Mouse (Mus musculus): Measurements from ENCODE around the gene Daam2. TPM values are rescaled to one million over a fixed set of nuclear protein-coding genes. Genes with fewer than 3 reads are reported as not detected.

The Daam2 gene
- polyA plus RNA-seq (2015; fragmentation: Nextera tagmentation; extraction: Ambion mirVana): 6.7 and 8.1 TPM in 2 replicates

GRCm38 (mm10) chr17:49563830-49564470, at the start of gene Daam2:
Gene Daam2 (minus strand): TSS chr17:49564343.
- Histone ChIP-seq H3K27me3 (ENCODE audit: insufficient read depth, low read length) (no peaks in the 10 kb centered on the region), H3K36me3 (ENCODE audit: insufficient read depth, low read length) (no peaks in the 10 kb centered on the region), H3K4me3 (ENCODE audit: low read length) (peak within 1 kb of the TSS; percentile 62), H3K4me1 (ENCODE audit: insufficient read depth, low read length) (peaks cover 25% of the 10 kb centered on the region; the same call in 1 of the 2 replicates), H3K4me2 (replicated peaks; ENCODE audit: low read depth, low read length) (peak within 1 kb of the TSS; percentile 84), H3K9ac (replicated peaks; ENCODE audit: low read length) (peak within 1 kb of the TSS; percentile 79), H3K27ac (ENCODE audit: low read length) (peak within 1 kb of the TSS; percentile 81; the same call in 1 of the 2 replicates), H3K9me3 (ENCODE audit: low read length) (no peaks in the 10 kb centered on the region)
- WGBS: 2% methylated on average over 38 of the region's 38 CpGs
- ATAC-seq (ENCODE audit: low FRiP score, low TSS enrichment): peak; percentile 92

DNA sequence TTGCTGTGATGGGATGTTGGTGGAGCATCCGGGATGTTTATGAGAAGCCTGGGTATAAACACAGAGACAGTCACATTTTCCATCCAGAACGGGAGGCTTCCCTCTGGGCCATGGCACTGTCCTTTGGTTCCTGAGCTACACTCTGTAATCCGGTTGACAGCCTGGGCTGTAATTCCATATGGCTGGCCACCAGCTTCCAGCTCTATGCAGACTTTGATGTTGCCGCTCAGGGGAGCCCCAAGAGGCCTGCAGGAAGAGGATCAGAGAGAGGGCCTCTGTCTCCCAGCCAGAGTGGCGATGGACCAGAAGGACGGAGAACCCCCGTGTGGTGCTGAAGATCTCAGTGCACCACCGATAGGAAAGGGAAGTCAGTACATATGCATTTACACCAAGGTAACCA, 46.2 kb upstream of the Daam2 start:
- Histone ChIP-seq H3K4me2 (replicated peaks; ENCODE audit: low read depth, low read length) (no peak overlapping the region), H3K9ac (replicated peaks; ENCODE audit: low read length) (no peak overlapping the region), H3K36me3 (ENCODE audit: insufficient read depth, low read length) (no peaks in the 10 kb centered on the region), H3K4me3 (ENCODE audit: low read length) (no peak overlapping the region), H3K27ac (ENCODE audit: low read length) (no peak overlapping the region), H3K9me3 (ENCODE audit: low read length) (no peaks in the 10 kb centered on the region), H3K27me3 (ENCODE audit: insufficient read depth, low read length) (no peaks in the 10 kb centered on the region), H3K4me1 (ENCODE audit: insufficient read depth, low read length) (peaks cover 7% of the 10 kb centered on the region)
- no peak for ATAC-seq (ENCODE audit: low FRiP score, low TSS enrichment)
- 31% methylated on average over 8 of the region's 8 CpGs for WGBS

DNA sequence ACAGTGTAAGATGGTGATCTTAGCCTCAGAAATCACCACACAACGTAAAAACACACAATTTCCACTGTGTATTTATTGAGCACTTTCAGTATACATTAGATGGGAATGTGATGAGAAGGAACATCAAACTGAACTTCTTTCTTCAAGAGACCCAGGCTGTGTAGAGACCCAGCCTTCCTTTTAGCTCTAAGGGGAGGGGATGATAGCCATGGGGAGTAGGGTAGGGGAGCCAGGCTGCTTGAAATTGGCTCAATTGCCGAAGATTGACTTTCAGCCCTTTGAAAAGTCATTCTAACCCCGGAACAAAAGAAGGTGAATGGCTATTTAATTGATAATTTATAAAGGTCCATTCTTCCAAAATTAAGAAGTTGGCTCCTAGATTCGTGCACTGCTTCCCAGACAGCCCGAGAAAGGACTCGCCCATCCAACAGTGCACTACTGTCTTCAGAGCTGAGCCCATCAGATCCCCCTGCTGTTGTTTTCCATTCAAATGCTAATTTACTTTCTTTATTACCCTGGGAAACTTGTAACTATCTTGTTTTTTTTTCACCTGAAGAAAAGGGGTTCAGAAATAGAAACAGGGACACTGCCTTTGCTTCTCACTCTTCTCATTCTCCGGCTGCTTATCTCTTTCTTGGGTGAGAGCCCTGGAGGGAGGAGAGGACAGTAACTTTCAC, 43.3 kb upstream of the Daam2 start:
- H3K36me3 ChIP-seq (ENCODE audit: insufficient read depth, low read length): no peaks in the 10 kb centered on the region
- H3K4me2 ChIP-seq (replicated peaks; ENCODE audit: low read depth, low read length): no peak overlapping the region
- H3K4me3 ChIP-seq (ENCODE audit: low read length): no peak overlapping the region
- no peaks in the 10 kb centered on the region for H3K4me1 ChIP-seq (ENCODE audit: insufficient read depth, low read length)
- H3K27me3 ChIP-seq (ENCODE audit: insufficient read depth, low read length): no peaks in the 10 kb centered on the region
- no peak overlapping the region for H3K27ac ChIP-seq (ENCODE audit: low read length)
- peaks cover 2% of the 10 kb centered on the region; the same call in 1 of the 2 replicates for H3K9me3 ChIP-seq (ENCODE audit: low read length)
- H3K9ac ChIP-seq (replicated peaks; ENCODE audit: low read length): no peak overlapping the region
- ATAC-seq (ENCODE audit: low FRiP score, low TSS enrichment): no peak
- 50% methylated on average over 7 of the region's 7 CpGs for WGBS

- no peaks in the 10 kb centered on the region for H3K4me1 ChIP-seq (ENCODE audit: insufficient read depth, low read length)
- no peak overlapping the region for H3K4me3 ChIP-seq (ENCODE audit: low read length)
- no peak for ATAC-seq (ENCODE audit: low FRiP score, low TSS enrichment)
- no peaks in the 10 kb centered on the region for H3K36me3 ChIP-seq (ENCODE audit: insufficient read depth, low read length)
- no peaks in the 10 kb centered on the region for H3K27me3 ChIP-seq (ENCODE audit: insufficient read depth, low read length)
- no peak overlapping the region for H3K4me2 ChIP-seq (replicated peaks; ENCODE audit: low read depth, low read length)
- H3K9ac ChIP-seq (replicated peaks; ENCODE audit: low read length): no peak overlapping the region
- no peak overlapping the region for H3K27ac ChIP-seq (ENCODE audit: low read length)
- WGBS: 77% methylated on average over 4 of the region's 4 CpGs
- peaks cover 2% of the 10 kb centered on the region; the same call in 1 of the 2 replicates for H3K9me3 ChIP-seq (ENCODE audit: low read length)
These were observed 41.3 kb upstream of the Daam2 start for GRCm38 (mm10) chr17:49605397-49605796.

DNA sequence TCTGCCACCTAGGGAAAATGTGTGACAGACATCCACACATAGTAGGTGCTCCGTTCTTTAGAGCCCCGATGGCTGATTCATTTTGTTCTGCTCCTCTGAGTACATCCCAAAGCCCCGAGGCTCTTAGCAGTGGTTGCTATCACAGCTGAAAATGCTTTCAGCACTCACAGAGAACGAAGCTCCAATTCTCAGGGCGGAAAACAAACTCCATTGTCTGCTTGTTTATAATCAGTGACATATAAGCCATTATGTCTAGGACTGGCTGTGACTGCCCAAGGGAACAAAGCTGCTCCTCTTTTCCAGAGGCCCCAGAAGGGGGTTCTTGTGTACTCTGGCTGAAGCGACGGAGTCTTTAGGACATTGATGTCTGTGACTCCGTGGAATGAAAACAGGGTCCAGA, 25.9 kb upstream of the Daam2 start:
- no peaks in the 10 kb centered on the region for H3K36me3 ChIP-seq (ENCODE audit: insufficient read depth, low read length)
- ATAC-seq (ENCODE audit: low FRiP score, low TSS enrichment): no peak
- whole genome bisulfite sequencing: 69% methylated on average over 8 of the region's 8 CpGs
- H3K4me1 ChIP-seq (ENCODE audit: insufficient read depth, low read length): 0 out of 2 replicates have a peak, but pooled peaks cover 5% of the 10 kb centered on the region
- H3K4me3 ChIP-seq (ENCODE audit: low read length): no peak overlapping the region
- H3K27me3 ChIP-seq (ENCODE audit: insufficient read depth, low read length): no peaks in the 10 kb centered on the region
- H3K9ac ChIP-seq (replicated peaks; ENCODE audit: low read length): no peak overlapping the region
- no peak overlapping the region for H3K27ac ChIP-seq (ENCODE audit: low read length)
- no peaks in the 10 kb centered on the region for H3K9me3 ChIP-seq (ENCODE audit: low read length)
- no peak overlapping the region for H3K4me2 ChIP-seq (replicated peaks; ENCODE audit: low read depth, low read length)

DNA sequence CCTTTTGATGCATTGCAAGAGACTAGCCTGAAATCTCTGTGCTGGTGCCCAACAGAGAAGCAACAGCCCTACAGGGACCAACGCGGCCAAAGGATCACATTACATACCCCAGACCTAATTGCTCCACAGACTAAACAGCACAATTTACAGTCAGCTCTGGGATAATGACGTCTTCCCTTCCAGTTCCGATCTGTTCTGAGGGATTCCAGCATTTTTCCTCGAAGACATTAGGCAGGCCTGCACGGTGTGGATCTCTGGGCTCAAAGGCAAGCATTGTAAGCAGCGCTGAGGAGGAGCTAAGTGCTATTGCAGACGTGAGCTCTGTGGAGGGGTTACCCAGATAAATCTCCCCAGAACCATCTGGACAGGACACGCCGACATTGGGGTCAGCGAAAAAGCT, 18.3 kb upstream of the Daam2 start:
- Histone ChIP-seq H3K4me1 (ENCODE audit: insufficient read depth, low read length) (peaks cover 5% of the 10 kb centered on the region; the same call in 1 of the 2 replicates), H3K4me3 (ENCODE audit: low read length) (no peak overlapping the region), H3K27me3 (ENCODE audit: insufficient read depth, low read length) (no peaks in the 10 kb centered on the region), H3K4me2 (replicated peaks; ENCODE audit: low read depth, low read length) (no peak overlapping the region), H3K27ac (ENCODE audit: low read length) (no peak overlapping the region), H3K9ac (replicated peaks; ENCODE audit: low read length) (no peak overlapping the region), H3K9me3 (ENCODE audit: low read length) (no peaks in the 10 kb centered on the region), H3K36me3 (ENCODE audit: insufficient read depth, low read length) (no peaks in the 10 kb centered on the region)
- peak; percentile 71; the same call in 1 of the 2 replicates for ATAC-seq (ENCODE audit: low FRiP score, low TSS enrichment)
- WGBS: 10% methylated on average over 11 of the region's 11 CpGs

GRCm38 (mm10) chr17:49577321-49577720, 13.2 kb upstream of the Daam2 start:
- Histone ChIP-seq H3K27me3 (ENCODE audit: insufficient read depth, low read length) (no peaks in the 10 kb centered on the region), H3K9me3 (ENCODE audit: low read length) (no peaks in the 10 kb centered on the region), H3K27ac (ENCODE audit: low read length) (no peak overlapping the region), H3K4me3 (ENCODE audit: low read length) (no peak overlapping the region), H3K4me2 (replicated peaks; ENCODE audit: low read depth, low read length) (no peak overlapping the region), H3K9ac (replicated peaks; ENCODE audit: low read length) (no peak overlapping the region), H3K36me3 (ENCODE audit: insufficient read depth, low read length) (no peaks in the 10 kb centered on the region), H3K4me1 (ENCODE audit: insufficient read depth, low read length) (no peaks in the 10 kb centered on the region)
- no peak for ATAC-seq (ENCODE audit: low FRiP score, low TSS enrichment)
- 91% methylated on average over 3 of the region's 3 CpGs for WGBS

- 59% methylated on average over 8 of the region's 8 CpGs for WGBS
- H3K27ac ChIP-seq (ENCODE audit: low read length): no peak overlapping the region
These were observed 4.6 kb upstream of the Daam2 start for GRCm38 (mm10) chr17:49568717-49569116.

GRCm38 (mm10) chr17:49564489-49564888, 346 bp upstream of the Daam2 start:
- Histone ChIP-seq H3K27me3 (ENCODE audit: insufficient read depth, low read length) (no peaks in the 10 kb centered on the region), H3K4me3 (ENCODE audit: low read length) (peak overlapping the region; percentile 62), H3K4me2 (replicated peaks; ENCODE audit: low read depth, low read length) (peak overlapping the region; percentile 84), H3K9ac (replicated peaks; ENCODE audit: low read length) (peak overlapping the region; percentile 79), H3K4me1 (ENCODE audit: insufficient read depth, low read length) (peaks cover 22% of the 10 kb centered on the region; the same call in 1 of the 2 replicates), H3K27ac (ENCODE audit: low read length) (peak overlapping the region; percentile 81; the same call in 1 of the 2 replicates), H3K36me3 (ENCODE audit: insufficient read depth, low read length) (no peaks in the 10 kb centered on the region), H3K9me3 (ENCODE audit: low read length) (no peaks in the 10 kb centered on the region)
- 25% methylated on average over 3 of the region's 3 CpGs for WGBS
- ATAC-seq (ENCODE audit: low FRiP score, low TSS enrichment): no peak

More at GRCm38 (mm10) chr17:49568717-49569116, 4.6 kb upstream of the Daam2 start:
- Histone ChIP-seq H3K4me1 (ENCODE audit: insufficient read depth, low read length) (peaks cover 5% of the 10 kb centered on the region; the same call in 1 of the 2 replicates), H3K9me3 (ENCODE audit: low read length) (no peaks in the 10 kb centered on the region), H3K27me3 (ENCODE audit: insufficient read depth, low read length) (no peaks in the 10 kb centered on the region), H3K4me3 (ENCODE audit: low read length) (no peak overlapping the region), H3K9ac (replicated peaks; ENCODE audit: low read length) (no peak overlapping the region), H3K4me2 (replicated peaks; ENCODE audit: low read depth, low read length) (no peak overlapping the region), H3K36me3 (ENCODE audit: insufficient read depth, low read length) (no peaks in the 10 kb centered on the region)
- no peak for ATAC-seq (ENCODE audit: low FRiP score, low TSS enrichment)

DNA sequence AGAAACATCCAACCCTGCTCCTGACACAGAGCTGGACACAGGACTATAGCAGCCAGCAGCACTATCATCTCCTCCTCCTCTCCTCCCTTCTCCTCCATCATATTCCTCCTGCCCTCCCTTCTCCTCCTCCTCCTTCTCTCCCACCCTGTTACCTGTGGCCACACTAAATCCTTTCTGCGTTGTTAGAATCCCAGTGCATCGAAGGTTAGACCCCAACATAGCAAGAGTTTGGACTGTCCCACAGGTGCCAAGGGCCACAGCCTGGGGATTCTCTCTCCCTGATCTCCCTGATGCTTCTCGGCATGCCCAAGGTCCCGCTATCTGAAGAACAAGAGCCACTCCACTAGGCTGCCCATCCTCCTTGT, 745 bp downstream of the Daam2 start:
- WGBS: 17% methylated on average over 4 of the region's 4 CpGs
- Histone ChIP-seq H3K27ac (ENCODE audit: low read length) (peak overlapping the region; percentile 81; the same call in 1 of the 2 replicates), H3K4me2 (replicated peaks; ENCODE audit: low read depth, low read length) (peak overlapping the region; percentile 84), H3K9ac (replicated peaks; ENCODE audit: low read length) (peak overlapping the region; percentile 79), H3K4me3 (ENCODE audit: low read length) (peak overlapping the region; percentile 62), H3K9me3 (ENCODE audit: low read length) (no peaks in the 10 kb centered on the region), H3K36me3 (ENCODE audit: insufficient read depth, low read length) (no peaks in the 10 kb centered on the region), H3K27me3 (ENCODE audit: insufficient read depth, low read length) (no peaks in the 10 kb centered on the region), H3K4me1 (ENCODE audit: insufficient read depth, low read length) (peaks cover 25% of the 10 kb centered on the region; the same call in 1 of the 2 replicates)
- peak; percentile 28; the same call in 1 of the 2 replicates for ATAC-seq (ENCODE audit: low FRiP score, low TSS enrichment)

Measured in kidney, embryonic 16.5 days (tissue).